Mouse (Mus musculus) heart, adult 2 months (tissue): ENCODE measurements around the gene Dguok.

Experiments
- CTCF ChIP-seq: fragments of 200-600 bp; IDR thresholded peaks from 2 replicates; pipeline ENCODE4 v1.8.1; 2022; ENCODE audit warnings: antibody characterized with exemption, mild to moderate bottlenecking, moderate library complexity
- EP300 ChIP-seq: fragments of 200-500 bp; IDR thresholded peaks from 2 replicates; pipeline ENCODE4 v1.6.1; 2011; ENCODE audit warnings: low read depth, low read length, control low read depth; ENCODE audit not compliant: insufficient read depth

DNA sequence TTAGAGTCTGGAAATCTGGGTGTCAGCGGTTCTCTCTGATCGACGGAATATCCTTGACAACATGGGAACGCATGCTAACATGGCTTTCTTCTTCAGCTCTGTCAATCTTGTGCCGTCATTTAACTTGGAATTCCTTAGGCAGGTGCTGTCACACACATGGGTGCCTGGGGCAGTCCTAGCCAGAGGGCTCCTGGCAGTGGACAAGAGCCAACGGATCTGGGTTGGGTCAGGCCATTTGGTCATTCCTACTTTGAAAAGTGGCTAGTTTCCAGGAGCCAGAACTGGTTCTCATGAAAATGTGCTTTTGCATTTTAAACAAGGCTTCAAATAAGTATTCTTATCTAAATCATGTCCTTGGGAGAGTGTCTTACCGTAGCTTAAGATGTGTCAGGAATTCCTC lies 35.0 kb downstream of the Dguok start:
- TF ChIP-seq CTCF (no peak), EP300 (no peak)
